Mouse (Mus musculus): Measurements from ENCODE around the gene Olfr1396. TPM values are rescaled to one million over a fixed set of nuclear protein-coding genes. Genes with fewer than 3 reads are reported as not detected.

The Olfr1396 gene
- polyA plus RNA-seq, 1 experiment from 2014 or later: not detected

Other genes starting within 250 kb of the Olfr1396 start
- 4.9 and 5.9 TPM in 2 replicates for gene Irgm1, start 243.2 kb downstream of the Olfr1396 start, polyA plus RNA-seq (2014; fragmentation: Nextera tagmentation; extraction: Ambion mirVana)
- 0.16 TPM in 1 of 2 replicates, not detected in the other for gene Gm5431, start 212.7 kb downstream of the Olfr1396 start, polyA plus RNA-seq (2014; fragmentation: Nextera tagmentation; extraction: Ambion mirVana)
- 1.3 and 1.7 TPM in 2 replicates for gene Psme2b, start 168.7 kb downstream of the Olfr1396 start, polyA plus RNA-seq (2014; fragmentation: Nextera tagmentation; extraction: Ambion mirVana)
- gene Olfr56, start 136.0 kb downstream of the Olfr1396 start, polyA plus RNA-seq (2014; fragmentation: Nextera tagmentation; extraction: Ambion mirVana): not detected in 2 replicates
- gene 9930111J21Rik1, start 135.5 kb downstream of the Olfr1396 start, polyA plus RNA-seq (2014; fragmentation: Nextera tagmentation; extraction: Ambion mirVana): 0.08 TPM in 1 of 2 replicates, not detected in the other
- gene Gm12185, start 122.6 kb downstream of the Olfr1396 start, polyA plus RNA-seq (2014; fragmentation: Nextera tagmentation; extraction: Ambion mirVana): not detected in 2 replicates
- gene Tgtp1, start 120.7 kb downstream of the Olfr1396 start, polyA plus RNA-seq (2014; fragmentation: Nextera tagmentation; extraction: Ambion mirVana): not detected in 2 replicates
- gene 9930111J21Rik2, start 63.6 kb downstream of the Olfr1396 start, polyA plus RNA-seq (2014; fragmentation: Nextera tagmentation; extraction: Ambion mirVana): not detected in 2 replicates
- not detected in 2 replicates for gene Tgtp2, start 50.7 kb downstream of the Olfr1396 start, polyA plus RNA-seq (2014; fragmentation: Nextera tagmentation; extraction: Ambion mirVana)
- gene Ifi47, start 38.3 kb downstream of the Olfr1396 start, polyA plus RNA-seq (2014; fragmentation: Nextera tagmentation; extraction: Ambion mirVana): 0.58 and 0.96 TPM in 2 replicates
- not detected in 2 replicates for gene Olfr1395, start 27.4 kb upstream of the Olfr1396 start, polyA plus RNA-seq (2014; fragmentation: Nextera tagmentation; extraction: Ambion mirVana)
- gene Olfr1394, start 39.5 kb upstream of the Olfr1396 start, polyA plus RNA-seq (2014; fragmentation: Nextera tagmentation; extraction: Ambion mirVana): not detected in 2 replicates
- 0.39 and 0.49 TPM in 2 replicates for gene Btnl9, start 72.3 kb upstream of the Olfr1396 start, polyA plus RNA-seq (2014; fragmentation: Nextera tagmentation; extraction: Ambion mirVana)
- 33.9 and 36.8 TPM in 2 replicates for gene Zfp62, start 88.4 kb upstream of the Olfr1396 start, polyA plus RNA-seq (2014; fragmentation: Nextera tagmentation; extraction: Ambion mirVana)
- 32.9 and 39.1 TPM in 2 replicates for gene Mgat1, start 129.3 kb upstream of the Olfr1396 start, polyA plus RNA-seq (2014; fragmentation: Nextera tagmentation; extraction: Ambion mirVana)
- not detected in 2 replicates for gene Olfr1393, start 163.4 kb upstream of the Olfr1396 start, polyA plus RNA-seq (2014; fragmentation: Nextera tagmentation; extraction: Ambion mirVana)
- gene Olfr1392, start 170.4 kb upstream of the Olfr1396 start, polyA plus RNA-seq (2014; fragmentation: Nextera tagmentation; extraction: Ambion mirVana): not detected in 2 replicates
- gene Olfr10, start 189.9 kb upstream of the Olfr1396 start, polyA plus RNA-seq (2014; fragmentation: Nextera tagmentation; extraction: Ambion mirVana): not detected in 2 replicates
- gene Olfr1391, start 207.9 kb upstream of the Olfr1396 start, polyA plus RNA-seq (2014; fragmentation: Nextera tagmentation; extraction: Ambion mirVana): not detected in 2 replicates
- not detected in 2 replicates for gene Olfr1390, start 220.3 kb upstream of the Olfr1396 start, polyA plus RNA-seq (2014; fragmentation: Nextera tagmentation; extraction: Ambion mirVana)

Measured in heart, embryonic 11.5 days (tissue).